Mouse (Mus musculus): Measurements from ENCODE around the gene B4galnt3.

DNA sequence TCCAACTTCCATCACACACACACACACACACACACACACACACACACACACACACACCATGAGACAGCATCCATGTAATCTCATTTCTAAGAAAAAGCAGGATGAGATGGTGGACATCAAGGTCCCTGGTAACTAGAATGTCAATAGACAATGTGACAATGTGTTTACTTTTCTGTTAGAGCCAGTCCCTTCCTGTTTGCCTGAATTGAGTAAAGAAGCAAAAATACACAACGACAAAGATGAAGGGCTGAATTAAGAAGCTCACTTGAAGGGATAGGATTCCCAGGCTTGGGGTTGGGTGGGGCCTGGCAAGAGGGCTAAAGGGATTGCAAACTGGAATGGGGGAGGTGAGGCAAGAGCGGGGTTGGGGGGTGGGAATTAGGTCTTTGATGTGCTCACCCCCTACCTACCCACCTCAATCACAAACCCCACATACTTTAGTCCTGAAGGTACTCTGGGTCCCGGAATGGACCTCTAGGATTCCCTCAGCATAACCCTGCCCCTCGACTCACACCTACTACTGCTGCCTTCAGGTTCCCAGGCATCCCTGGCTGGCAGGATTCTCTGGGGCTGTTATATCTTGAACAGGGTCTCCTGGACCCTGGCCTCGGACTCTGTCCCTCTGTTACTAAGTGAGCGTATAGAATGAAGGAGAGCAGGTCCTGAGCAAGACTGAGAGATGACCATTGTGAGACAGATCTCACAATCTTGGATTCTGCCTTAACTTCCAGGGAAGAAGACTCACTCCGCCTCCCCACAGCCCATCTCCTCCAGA is 102.8 kb downstream of the B4galnt3 start:
- no peak for TF ChIP-seq POLR2A (IDR thresholded peaks at IDR 0.05; ENCODE audit: insufficient read depth, low read depth, low read length)
- TF ChIP-seq CTCF (IDR thresholded peaks at IDR 0.05; ENCODE audit: insufficient read depth, low read depth, low read length), result no peak

All from olfactory bulb, adult 2 months (tissue).